Mouse (Mus musculus): ENCODE measurements around the gene Ucp2. TPM values are rescaled to one million over a fixed set of nuclear protein-coding genes. Genes with fewer than 3 reads are reported as not detected.
A peak's percentile ranks its signal among the peaks of the same experiment; 100 is the strongest.

Gene Ucp2
- 75.2 and 78.6 TPM in 2 replicates for polyA plus RNA-seq (2015; fragmentation: Nextera tagmentation; extraction: Ambion mirVana)

DNA sequence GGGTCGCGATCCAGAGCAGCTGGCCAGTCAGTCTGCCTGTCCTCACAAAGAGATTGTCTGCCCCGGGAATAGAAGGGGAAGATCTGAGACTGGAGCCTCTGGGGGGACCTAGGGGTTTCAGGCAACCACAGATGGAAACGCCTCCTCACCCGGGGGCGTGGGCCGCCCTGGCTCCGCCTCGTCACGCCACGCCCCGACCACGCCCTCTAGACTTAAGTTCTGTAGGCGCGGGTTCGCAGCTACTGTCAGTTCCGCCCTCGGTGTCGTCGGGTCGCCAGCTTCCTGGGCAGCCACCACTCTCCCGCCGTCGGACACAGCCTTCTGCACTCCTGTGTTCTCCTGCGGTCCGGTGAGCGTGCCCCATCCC is at the start of gene Ucp2:
Gene Ucp2, plus strand, starts transcription at position 221 of the 367 bp plus-strand sequence.
- Histone ChIP-seq H3K4me3 (peak within 1 kb of the TSS; percentile 40), H3K4me1 (replicated peaks) (peaks cover 53% of the 10 kb centered on the region), H3K36me3 (peaks cover 8% of the 10 kb centered on the region), H3K9ac (peak within 1 kb of the TSS; percentile 66), H3K4me2 (peak within 1 kb of the TSS; percentile 70), H3K27me3 (peaks cover 18% of the 10 kb centered on the region), H3K9me3 (no peaks in the 10 kb centered on the region), H3K27ac (peak within 1 kb of the TSS; percentile 31)
- WGBS = under 1% methylated on average over 26 of the region's 27 CpGs
- ATAC-seq (ENCODE audit: low FRiP score) = 0 out of 2 replicates have a peak, but pooled peaks have one; percentile 16

GRCm38 (mm10) chr7:100443728-100444127 is 49.4 kb upstream of the Ucp2 start:
- no peaks in the 10 kb centered on the region for H3K9me3 ChIP-seq
- H3K4me1 ChIP-seq (replicated peaks) = no peaks in the 10 kb centered on the region
- no peak overlapping the region for H3K27ac ChIP-seq
- ATAC-seq (ENCODE audit: low FRiP score) = no peak
- no peak overlapping the region for H3K9ac ChIP-seq
- no peak overlapping the region for H3K4me2 ChIP-seq
- H3K36me3 ChIP-seq = peaks cover 86% of the 10 kb centered on the region
- H3K4me3 ChIP-seq = no peak overlapping the region
- 87% methylated on average over 4 of the region's 4 CpGs for whole genome bisulfite sequencing
- H3K27me3 ChIP-seq = no peaks in the 10 kb centered on the region

DNA sequence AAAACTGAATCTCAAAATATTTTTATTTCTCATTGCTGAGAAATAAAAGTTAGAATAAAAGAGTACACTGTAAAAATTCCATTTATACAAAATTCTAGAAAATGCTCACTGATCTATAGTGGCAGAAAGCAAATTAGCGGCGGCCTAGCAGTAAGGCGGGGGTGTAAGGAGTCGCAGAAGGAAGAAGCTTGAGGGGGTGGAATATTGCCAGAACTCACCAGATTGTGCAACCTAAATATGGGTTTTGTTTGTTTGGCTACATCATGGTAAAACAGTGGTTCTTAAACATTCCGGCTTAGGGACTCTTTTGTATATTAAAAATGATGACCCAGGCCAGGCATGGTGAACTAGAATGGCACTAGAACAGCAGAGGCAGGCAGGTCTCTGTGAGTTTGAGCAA is 46.9 kb upstream of the Ucp2 start:
- no peak overlapping the region for H3K9ac ChIP-seq
- no peak for ATAC-seq (ENCODE audit: low FRiP score)
- H3K36me3 ChIP-seq = peaks cover 90% of the 10 kb centered on the region
- H3K4me2 ChIP-seq = no peak overlapping the region
- H3K4me3 ChIP-seq = no peak overlapping the region
- WGBS = 98% methylated on average over 5 of the region's 5 CpGs
- no peaks in the 10 kb centered on the region for H3K9me3 ChIP-seq
- H3K27ac ChIP-seq = no peak overlapping the region
- no peaks in the 10 kb centered on the region for H3K4me1 ChIP-seq (replicated peaks)
- no peaks in the 10 kb centered on the region for H3K27me3 ChIP-seq

DNA sequence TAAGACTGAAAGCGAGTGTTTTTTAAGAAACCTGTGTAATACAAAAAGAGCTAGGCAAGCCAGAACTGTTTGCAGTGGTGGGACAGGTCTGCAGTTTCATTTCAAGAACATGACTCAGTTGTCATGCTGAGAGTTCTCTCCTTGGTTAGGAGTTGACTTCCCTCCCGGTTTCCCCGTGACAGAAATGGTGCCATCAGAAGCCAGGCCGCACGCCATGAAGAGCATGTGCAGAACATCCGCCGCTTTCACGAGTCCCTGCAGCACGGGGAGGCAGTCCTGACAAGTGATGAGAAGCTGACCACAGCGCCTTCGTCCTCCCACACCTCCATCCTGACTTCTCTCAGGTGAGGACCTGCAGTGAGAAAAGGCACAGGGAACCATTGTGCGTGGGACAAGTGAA is 44.6 kb upstream of the Ucp2 start:
- H3K4me2 ChIP-seq = no peak overlapping the region
- peaks cover 91% of the 10 kb centered on the region for H3K36me3 ChIP-seq
- 97% methylated on average over 12 of the region's 12 CpGs for WGBS
- no peak overlapping the region for H3K9ac ChIP-seq
- no peaks in the 10 kb centered on the region for H3K4me1 ChIP-seq (replicated peaks)
- no peak overlapping the region for H3K27ac ChIP-seq
- no peak overlapping the region for H3K4me3 ChIP-seq
- H3K27me3 ChIP-seq = no peaks in the 10 kb centered on the region
- no peak for ATAC-seq (ENCODE audit: low FRiP score)
- H3K9me3 ChIP-seq = no peaks in the 10 kb centered on the region

DNA sequence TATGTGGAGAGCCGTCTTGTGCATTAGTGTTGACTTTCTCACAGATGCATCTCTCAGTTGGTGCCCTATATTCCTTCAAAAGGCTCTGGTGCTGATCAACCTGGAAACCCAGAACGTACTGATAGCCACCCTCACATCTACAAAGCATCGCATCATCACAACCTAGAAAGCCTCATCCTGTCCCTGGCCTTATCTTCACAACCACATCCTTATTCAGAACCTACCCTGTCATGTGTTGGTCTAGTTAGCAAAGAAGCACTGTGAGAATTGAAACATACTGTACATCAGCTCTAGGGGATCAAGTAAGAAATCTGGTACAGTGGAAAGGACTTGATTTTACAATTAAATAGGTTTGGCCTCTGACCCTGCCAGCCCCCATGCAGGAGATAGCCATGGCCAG is 44.2 kb upstream of the Ucp2 start:
- no peak overlapping the region for H3K9ac ChIP-seq
- 94% methylated on average over 3 of the region's 3 CpGs for WGBS
- H3K36me3 ChIP-seq = peaks cover 91% of the 10 kb centered on the region
- no peak for ATAC-seq (ENCODE audit: low FRiP score)
- no peaks in the 10 kb centered on the region for H3K4me1 ChIP-seq (replicated peaks)
- H3K4me3 ChIP-seq = no peak overlapping the region
- H3K9me3 ChIP-seq = no peaks in the 10 kb centered on the region
- H3K27me3 ChIP-seq = no peaks in the 10 kb centered on the region
- H3K4me2 ChIP-seq = no peak overlapping the region
- no peak overlapping the region for H3K27ac ChIP-seq

- no peak overlapping the region for H3K9ac ChIP-seq
- H3K36me3 ChIP-seq = peaks cover 95% of the 10 kb centered on the region
- 83% methylated on average over 1 of the region's 1 CpGs for WGBS
- no peak overlapping the region for H3K4me3 ChIP-seq
- no peaks in the 10 kb centered on the region for H3K4me1 ChIP-seq (replicated peaks)
- no peak overlapping the region for H3K4me2 ChIP-seq
- H3K27ac ChIP-seq = no peak overlapping the region
- no peaks in the 10 kb centered on the region for H3K27me3 ChIP-seq
- ATAC-seq (ENCODE audit: low FRiP score) = no peak
- no peaks in the 10 kb centered on the region for H3K9me3 ChIP-seq
Measured at GRCm38 (mm10) chr7:100458153-100458552, 35.0 kb upstream of the Ucp2 start.

GRCm38 (mm10) chr7:100459862-100460261 is 33.3 kb upstream of the Ucp2 start:
- H3K4me3 ChIP-seq = no peak overlapping the region
- no peaks in the 10 kb centered on the region for H3K9me3 ChIP-seq
- 93% methylated on average over 3 of the region's 3 CpGs for WGBS
- ATAC-seq (ENCODE audit: low FRiP score) = no peak
- no peak overlapping the region for H3K9ac ChIP-seq
- no peaks in the 10 kb centered on the region for H3K27me3 ChIP-seq
- no peaks in the 10 kb centered on the region for H3K4me1 ChIP-seq (replicated peaks)
- H3K36me3 ChIP-seq = peaks cover 93% of the 10 kb centered on the region
- H3K4me2 ChIP-seq = no peak overlapping the region
- no peak overlapping the region for H3K27ac ChIP-seq

DNA sequence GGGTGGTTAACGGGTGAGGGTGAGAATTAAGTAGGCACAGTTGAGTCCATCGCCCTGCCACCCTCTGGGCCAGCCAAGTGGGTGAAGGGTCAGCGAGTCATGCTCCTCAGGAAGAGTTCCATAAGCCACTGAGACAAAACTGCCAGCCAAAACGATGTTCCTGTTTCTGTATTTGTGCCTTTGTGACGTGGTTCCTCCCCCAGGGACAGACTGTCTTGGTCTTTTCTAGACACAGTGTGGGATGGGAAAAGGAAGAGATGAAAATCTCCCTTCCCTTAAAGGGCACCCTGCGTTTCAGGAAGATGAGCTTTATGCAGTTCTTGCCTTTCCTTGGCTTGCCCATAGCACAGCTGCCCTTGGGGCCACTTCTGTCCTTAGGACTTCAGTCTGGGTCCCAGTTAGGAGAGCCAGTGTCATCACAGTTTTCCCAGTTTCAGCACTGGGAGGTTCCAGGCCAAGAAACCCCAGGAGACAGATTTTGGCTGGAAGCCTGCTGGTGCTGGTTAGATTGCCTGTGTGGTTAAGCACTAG is 31.5 kb upstream of the Ucp2 start:
- peaks cover 9% of the 10 kb centered on the region; the same call in 1 of the 2 replicates for H3K4me1 ChIP-seq (replicated peaks)
- no peak for ATAC-seq (ENCODE audit: low FRiP score)
- H3K9ac ChIP-seq = no peak overlapping the region
- H3K27ac ChIP-seq = no peak overlapping the region
- peaks cover 92% of the 10 kb centered on the region for H3K36me3 ChIP-seq
- no peaks in the 10 kb centered on the region for H3K27me3 ChIP-seq
- H3K4me3 ChIP-seq = no peak overlapping the region
- WGBS = 88% methylated on average over 6 of the region's 6 CpGs
- H3K4me2 ChIP-seq = no peak overlapping the region
- no peaks in the 10 kb centered on the region for H3K9me3 ChIP-seq

DNA sequence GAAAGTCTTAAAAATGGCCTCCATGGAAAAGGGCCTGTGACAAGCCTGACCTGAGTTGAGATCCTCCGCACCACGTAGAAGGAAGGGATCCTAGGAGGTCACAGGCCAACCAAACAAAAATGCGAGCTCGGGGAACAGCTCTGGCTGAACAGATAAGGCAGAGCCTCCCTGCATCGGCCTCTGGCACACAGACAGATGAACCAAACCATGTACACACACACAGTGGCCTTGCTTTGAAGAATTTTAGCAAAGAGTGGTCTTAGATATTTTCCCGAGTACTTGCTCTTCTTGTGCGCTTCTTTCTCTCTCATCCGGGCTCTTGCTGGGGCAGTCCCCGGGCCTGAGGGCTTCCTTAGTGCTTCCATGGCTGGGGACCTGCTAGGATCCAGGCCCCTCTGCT is 29.9 kb upstream of the Ucp2 start:
- 87% methylated on average over 9 of the region's 9 CpGs for WGBS
- Histone ChIP-seq H3K27me3 (no peaks in the 10 kb centered on the region), H3K36me3 (peaks cover 88% of the 10 kb centered on the region), H3K27ac (no peak overlapping the region), H3K4me2 (no peak overlapping the region), H3K9ac (no peak overlapping the region), H3K9me3 (no peaks in the 10 kb centered on the region), H3K4me3 (no peak overlapping the region), H3K4me1 (replicated peaks) (peaks cover 9% of the 10 kb centered on the region; the same call in 1 of the 2 replicates)
- no peak for ATAC-seq (ENCODE audit: low FRiP score)

DNA sequence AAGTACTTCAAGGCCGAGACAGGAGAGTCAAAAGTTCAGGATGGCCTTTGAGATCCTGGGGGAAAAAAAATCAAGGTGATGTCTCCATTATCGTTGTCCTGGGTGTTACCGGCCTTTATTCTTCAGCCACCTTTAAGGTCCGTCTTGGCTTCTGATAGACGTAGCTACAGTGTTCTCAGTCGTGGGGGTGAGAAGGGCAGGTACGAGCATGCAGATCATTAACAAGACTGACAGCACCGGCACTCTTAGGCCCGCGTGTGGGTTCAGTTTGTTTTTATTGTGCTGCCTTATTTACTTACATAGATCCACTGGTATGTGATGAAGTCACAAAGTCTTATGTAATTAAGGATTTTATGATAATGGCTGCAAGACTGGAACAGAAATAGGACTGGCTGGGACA is 29.4 kb upstream of the Ucp2 start:
- no peak overlapping the region for H3K27ac ChIP-seq
- no peak overlapping the region for H3K9ac ChIP-seq
- no peaks in the 10 kb centered on the region for H3K27me3 ChIP-seq
- H3K4me1 ChIP-seq (replicated peaks) = peaks cover 9% of the 10 kb centered on the region; the same call in 1 of the 2 replicates
- peaks cover 90% of the 10 kb centered on the region for H3K36me3 ChIP-seq
- H3K4me3 ChIP-seq = no peak overlapping the region
- H3K4me2 ChIP-seq = no peak overlapping the region
- no peak for ATAC-seq (ENCODE audit: low FRiP score)
- no peaks in the 10 kb centered on the region for H3K9me3 ChIP-seq
- WGBS = 94% methylated on average over 10 of the region's 10 CpGs

DNA sequence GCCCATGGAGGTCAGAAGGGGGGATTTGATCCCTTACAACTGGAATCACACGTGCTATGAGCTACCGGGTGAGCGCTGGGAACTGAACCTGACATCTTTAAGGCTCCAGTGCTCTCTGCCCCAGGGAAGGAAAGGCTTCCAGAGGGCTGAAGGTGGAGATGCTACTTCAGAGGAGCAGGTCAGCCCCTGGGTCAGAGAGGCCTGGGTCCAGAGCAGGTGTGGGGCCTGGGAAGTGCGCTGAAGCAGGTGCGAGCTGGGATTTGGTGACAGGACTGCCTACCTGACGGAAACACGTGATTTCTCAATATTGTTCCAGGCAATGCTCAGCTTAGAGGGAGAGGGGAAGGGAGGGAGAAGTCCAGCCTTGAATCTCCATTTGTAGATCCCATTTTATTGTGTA is 28.9 kb upstream of the Ucp2 start:
- no peak for ATAC-seq (ENCODE audit: low FRiP score)
- no peak overlapping the region for H3K4me2 ChIP-seq
- H3K4me1 ChIP-seq (replicated peaks) = peaks cover 9% of the 10 kb centered on the region; the same call in 1 of the 2 replicates
- H3K27ac ChIP-seq = no peak overlapping the region
- no peak overlapping the region for H3K4me3 ChIP-seq
- peaks cover 90% of the 10 kb centered on the region for H3K36me3 ChIP-seq
- no peaks in the 10 kb centered on the region for H3K27me3 ChIP-seq
- 94% methylated on average over 7 of the region's 7 CpGs for WGBS
- no peak overlapping the region for H3K9ac ChIP-seq
- H3K9me3 ChIP-seq = no peaks in the 10 kb centered on the region

- 81% methylated on average over 4 of the region's 4 CpGs for WGBS
- H3K9ac ChIP-seq = no peak overlapping the region
- H3K4me2 ChIP-seq = no peak overlapping the region
- H3K36me3 ChIP-seq = peaks cover 89% of the 10 kb centered on the region
- H3K4me3 ChIP-seq = no peak overlapping the region
- peak overlapping the region; percentile 19; the same call in 1 of the 2 replicates for H3K27ac ChIP-seq
- ATAC-seq (ENCODE audit: low FRiP score) = no peak
- H3K27me3 ChIP-seq = no peaks in the 10 kb centered on the region
- H3K9me3 ChIP-seq = no peaks in the 10 kb centered on the region
- peaks cover 9% of the 10 kb centered on the region; the same call in 1 of the 2 replicates for H3K4me1 ChIP-seq (replicated peaks)
Measured at GRCm38 (mm10) chr7:100465248-100465647, 27.9 kb upstream of the Ucp2 start.

DNA sequence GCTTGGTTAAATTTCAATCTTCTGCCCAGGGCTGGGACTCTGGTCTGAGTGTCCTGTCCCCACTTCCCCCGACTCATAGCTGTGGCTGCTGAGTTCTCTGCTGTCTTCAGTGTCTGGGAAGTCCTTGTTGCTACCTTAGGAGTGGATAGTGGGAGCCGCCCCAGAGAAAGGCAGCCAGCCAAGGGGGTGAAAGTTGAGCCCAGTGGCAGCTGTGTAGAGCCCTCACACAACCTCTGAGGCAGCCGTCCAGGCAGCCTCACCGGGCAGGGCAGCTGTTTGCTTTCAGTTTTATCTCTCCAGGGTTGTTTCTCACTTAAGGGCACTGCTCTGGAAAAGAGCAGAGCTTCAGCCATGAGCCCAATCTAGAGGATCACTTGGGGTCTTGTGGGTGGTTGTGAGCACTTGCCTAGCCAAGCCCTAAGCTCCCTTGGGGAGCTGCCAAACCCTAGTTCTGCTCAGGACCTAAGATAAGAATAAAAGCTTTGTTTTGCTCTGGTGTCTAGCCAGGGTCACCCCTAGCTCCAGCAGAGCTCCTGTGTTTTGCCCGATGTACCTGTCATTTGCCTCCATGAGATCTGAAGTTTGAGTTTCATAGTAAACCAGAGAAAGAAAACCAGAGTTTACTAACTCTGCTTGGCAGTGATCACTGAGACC is 27.4 kb upstream of the Ucp2 start:
- WGBS = 82% methylated on average over 5 of the region's 5 CpGs
- H3K4me1 ChIP-seq (replicated peaks) = peaks cover 9% of the 10 kb centered on the region; the same call in 1 of the 2 replicates
- peaks cover 89% of the 10 kb centered on the region for H3K36me3 ChIP-seq
- peak overlapping the region; percentile 19 for H3K27ac ChIP-seq
- no peak overlapping the region for H3K4me2 ChIP-seq
- no peak overlapping the region for H3K4me3 ChIP-seq
- no peak for ATAC-seq (ENCODE audit: low FRiP score)
- H3K9me3 ChIP-seq = no peaks in the 10 kb centered on the region
- H3K9ac ChIP-seq = no peak overlapping the region
- H3K27me3 ChIP-seq = no peaks in the 10 kb centered on the region

All from hindbrain, embryonic 13.5 days (tissue).